In the genomic region with DNA sequence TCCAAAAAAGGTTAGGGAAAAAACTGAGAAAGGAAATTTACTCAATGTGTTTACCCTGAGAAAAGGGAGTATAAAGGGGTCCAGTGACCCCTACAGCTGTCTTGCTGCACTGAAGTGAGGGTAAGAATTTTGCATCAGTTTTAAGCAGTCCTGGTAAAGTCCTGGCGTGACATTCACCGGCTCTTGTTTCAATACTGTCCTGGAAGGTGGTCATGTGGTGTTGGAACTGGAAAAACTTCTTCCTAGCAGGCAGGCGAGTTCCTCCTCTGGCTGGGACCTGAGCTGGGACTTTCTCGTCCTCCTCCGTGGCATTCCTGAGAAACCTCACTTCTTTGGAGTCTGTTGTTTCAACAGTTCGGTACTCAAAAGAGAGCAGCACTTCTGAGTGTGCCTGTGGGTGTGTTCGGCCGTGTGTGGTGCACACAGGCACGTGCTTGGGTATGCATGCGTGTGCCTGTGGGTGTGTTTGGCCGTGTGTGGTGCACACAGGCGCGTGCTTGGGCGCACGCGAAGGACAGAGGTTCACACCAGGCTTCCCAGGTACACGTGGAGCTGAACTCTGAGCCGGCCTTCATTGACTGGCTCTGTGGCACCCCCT, we compare ENCODE assay signal across 23 mouse cellular contexts. TPM values are rescaled to one million over a fixed set of nuclear protein-coding genes. Genes with fewer than 3 reads are reported as not detected.
DNase-seq lines count a peak whose midpoint lies in the region; ATAC-seq and TF ChIP-seq lines count a peak whose summit lies in the region.
"Had no signal": no experiment of that assay in that cellular context is flagged by ENCODE, and none has a peak within 500 bp of the region (broad histone marks: within the 10 kb centered on the region; RNA-seq: fewer than 3 reads in every experiment).

No protein-coding gene starts in this region.

- no peak overlapping the region for H3K9ac ChIP-seq in hindbrain, embryonic 13.5 days
- H3K9ac ChIP-seq in kidney, postnatal 0 days (ENCODE audit: low read depth, low read length): no peak overlapping the region
- H3K9ac ChIP-seq in CH12.LX (ENCODE audit: insufficient read depth, low read depth): no peak overlapping the region
- H3K9ac ChIP-seq in midbrain, embryonic 13.5 days (replicated peaks): no peak overlapping the region
- H3K9ac ChIP-seq: forebrain, embryonic 15.5 days; heart, embryonic 13.5 days; liver, embryonic 13.5 days had no signal

- peaks cover 3% of the 10 kb centered on the region; the same call in 1 of the 2 replicates for H3K27me3 ChIP-seq in hindbrain, embryonic 10.5 days (ENCODE audit: insufficient read depth, poor library complexity, severe bottlenecking)
- H3K27me3 ChIP-seq in hindbrain, embryonic 13.5 days: no peaks in the 10 kb centered on the region
- H3K27me3 ChIP-seq in kidney, postnatal 0 days (ENCODE audit: insufficient read depth, low read length): no peaks in the 10 kb centered on the region
- peaks cover 12% of the 10 kb centered on the region for H3K27me3 ChIP-seq in CH12.LX (replicated peaks)
- 0 out of 2 replicates have a peak, but pooled peaks cover 6% of the 10 kb centered on the region for H3K27me3 ChIP-seq in embryonic facial prominence, embryonic 10.5 days (replicated peaks; ENCODE audit: low read depth, poor library complexity, severe bottlenecking)
- no peaks in the 10 kb centered on the region for H3K27me3 ChIP-seq in midbrain, embryonic 13.5 days
- H3K27me3 ChIP-seq: forebrain, embryonic 15.5 days; heart, embryonic 13.5 days had no signal

- DNase-seq in hindbrain, embryonic 10.5 days (ENCODE audit: low spot score): no peak
- peak; percentile 62 for DNase-seq in kidney, postnatal 0 days (ENCODE audit: low spot score)
- DNase-seq in kidney, postnatal 36 days: no peak
- DNase-seq in CH12.LX (ENCODE audit: extremely low read depth): no peak
- DNase-seq in embryonic facial prominence, embryonic 10.5 days (ENCODE audit: low spot score): no peak
- no peak for DNase-seq in spleen, adult 12 weeks (ENCODE audit: low spot score)
- DNase-seq: B cell, adult 2 months; cerebellum, adult 9-10 months; heart, postnatal 4 days; layer of hippocampus, adult 9-11 months; liver, embryonic 13.5 days; lung, postnatal 36 days; thymus, postnatal 36 days had no signal

- 0 out of 2 replicates have a peak overlapping the region, but pooled peaks have one; percentile 8 for H3K27ac ChIP-seq in hindbrain, embryonic 10.5 days
- no peak overlapping the region for H3K27ac ChIP-seq in hindbrain, embryonic 13.5 days
- peak overlapping the region; percentile 42; the same call in 1 of the 2 replicates for H3K27ac ChIP-seq in kidney, postnatal 0 days
- H3K27ac ChIP-seq in CH12.LX (ENCODE audit: insufficient read depth, low read depth): no peak overlapping the region
- H3K27ac ChIP-seq in embryonic facial prominence, embryonic 10.5 days (replicated peaks): peak overlapping the region; percentile 41; the same call in 1 of the 2 replicates
- H3K27ac ChIP-seq in midbrain, embryonic 13.5 days: no peak overlapping the region
- H3K27ac ChIP-seq: forebrain, embryonic 15.5 days; heart, embryonic 13.5 days; liver, embryonic 13.5 days had no signal

- 73% methylated on average over 18 of the region's 18 CpGs for WGBS in hindbrain, embryonic 10.5 days
- WGBS in hindbrain, embryonic 13.5 days: 73% methylated on average over 18 of the region's 18 CpGs
- WGBS in kidney, postnatal 0 days: 35% methylated on average over 18 of the region's 18 CpGs
- 72% methylated on average over 18 of the region's 18 CpGs for WGBS in embryonic facial prominence, embryonic 10.5 days
- whole genome bisulfite sequencing in midbrain, embryonic 13.5 days: 74% methylated on average over 18 of the region's 18 CpGs

- TF ChIP-seq POLR2A in CH12.LX (IDR thresholded peaks at IDR 0.05; ENCODE audit: low read depth, low read length): no peak

- no peaks in the 10 kb centered on the region for H3K79me2 ChIP-seq in CH12.LX (replicated peaks; ENCODE audit: control insufficient read depth, extremely low read depth, insufficient read depth, poor library complexity, severe bottlenecking)

- H3K36me3 ChIP-seq in hindbrain, embryonic 10.5 days: peaks cover 21% of the 10 kb centered on the region
- peaks cover 18% of the 10 kb centered on the region for H3K36me3 ChIP-seq in hindbrain, embryonic 13.5 days
- no peaks in the 10 kb centered on the region for H3K36me3 ChIP-seq in kidney, postnatal 0 days (ENCODE audit: insufficient read depth, low read length)
- peaks cover 12 to 30% of the 10 kb centered on the region in 2 experiments for H3K36me3 ChIP-seq in CH12.LX (replicated peaks in 1 of 2; ENCODE audit: control insufficient read depth in 1 of 2, insufficient read depth in 1 of 2, low read length in 1 of 2)
- peaks cover 24% of the 10 kb centered on the region for H3K36me3 ChIP-seq in embryonic facial prominence, embryonic 10.5 days (replicated peaks)
- H3K36me3 ChIP-seq in midbrain, embryonic 13.5 days: peaks cover 15% of the 10 kb centered on the region

- H3K4me1 ChIP-seq in hindbrain, embryonic 10.5 days (replicated peaks): no peaks in the 10 kb centered on the region
- 0 out of 2 replicates have a peak, but pooled peaks cover 3% of the 10 kb centered on the region for H3K4me1 ChIP-seq in hindbrain, embryonic 13.5 days (replicated peaks)
- H3K4me1 ChIP-seq in kidney, postnatal 0 days (replicated peaks; ENCODE audit: insufficient read depth, low read length): 0 out of 2 replicates have a peak, but pooled peaks cover 4% of the 10 kb centered on the region
- H3K4me1 ChIP-seq in CH12.LX (ENCODE audit: control insufficient read depth in 1 of 2, insufficient read depth in 2 of 2): peaks cover 0 to 9% of the 10 kb centered on the region in 2 experiments; a peak in 2 of 4 replicates
- 0 out of 2 replicates have a peak, but pooled peaks cover 8% of the 10 kb centered on the region for H3K4me1 ChIP-seq in embryonic facial prominence, embryonic 10.5 days
- no peaks in the 10 kb centered on the region for H3K4me1 ChIP-seq in midbrain, embryonic 13.5 days (replicated peaks)
- H3K4me1 ChIP-seq: forebrain, embryonic 15.5 days; liver, embryonic 13.5 days had no signal

- no peak for TF ChIP-seq RAD21 in CH12.LX (IDR thresholded peaks at IDR 0.05; ENCODE audit: low read depth, low read length)

- in situ Hi-C loops in CH12.LX (cut with MboI; ENCODE audit: low pct_ligation_motif_present, low pct_unique_long_range_greater_than_20kb, low sequenced_read_pairs): no loop called here

- no peak for ATAC-seq in hindbrain, embryonic 13.5 days (ENCODE audit: low FRiP score)
- ATAC-seq in kidney, postnatal 0 days (replicated peaks; ENCODE audit: low FRiP score, low read depth): peak; percentile 46; the same call in 1 of the 2 replicates
- ATAC-seq in midbrain, embryonic 13.5 days: no peak
- ATAC-seq: forebrain, embryonic 15.5 days had no signal

- no peak overlapping the region for H3K4me2 ChIP-seq in hindbrain, embryonic 13.5 days
- no peak overlapping the region for H3K4me2 ChIP-seq in kidney, postnatal 0 days (ENCODE audit: low read length)
- H3K4me2 ChIP-seq in CH12.LX (ENCODE audit: insufficient read depth, low read depth, poor library complexity, severe bottlenecking): no peak overlapping the region
- no peak overlapping the region for H3K4me2 ChIP-seq in midbrain, embryonic 13.5 days (replicated peaks)
- H3K4me2 ChIP-seq: forebrain, embryonic 15.5 days; heart, embryonic 13.5 days; liver, embryonic 13.5 days had no signal

- H3K9me3 ChIP-seq in hindbrain, embryonic 10.5 days: no peaks in the 10 kb centered on the region
- no peaks in the 10 kb centered on the region for H3K9me3 ChIP-seq in hindbrain, embryonic 13.5 days
- no peaks in the 10 kb centered on the region for H3K9me3 ChIP-seq in kidney, postnatal 0 days (replicated peaks; ENCODE audit: low read length)
- peaks cover 7% of the 10 kb centered on the region for H3K9me3 ChIP-seq in CH12.LX (replicated peaks; ENCODE audit: low read length)
- no peaks in the 10 kb centered on the region; the same call in 1 of the 2 replicates for H3K9me3 ChIP-seq in embryonic facial prominence, embryonic 10.5 days
- H3K9me3 ChIP-seq in midbrain, embryonic 13.5 days: 0 out of 2 replicates have a peak, but pooled peaks cover 4% of the 10 kb centered on the region
- H3K9me3 ChIP-seq: forebrain, embryonic 15.5 days; heart, embryonic 13.5 days; liver, embryonic 13.5 days had no signal

- peak; percentile 17; the same call in 1 of the 2 replicates for TF ChIP-seq CTCF in kidney, postnatal 0 days (IDR thresholded peaks at IDR 0.05; ENCODE audit: low read depth)
- no peak for TF ChIP-seq CTCF in CH12.LX (conservative IDR thresholded peaks at IDR 0.05 in 1 of 2, IDR thresholded peaks at IDR 0.05 in 1 of 2; ENCODE audit: low read depth in 2 of 2, low read length in 2 of 2)

- no peak for TF ChIP-seq EP300 in CH12.LX (IDR thresholded peaks at IDR 0.05; ENCODE audit: low read length)

- no peak overlapping the region for H3K4me3 ChIP-seq in hindbrain, embryonic 10.5 days
- no peak overlapping the region for H3K4me3 ChIP-seq in hindbrain, embryonic 13.5 days
- no peak overlapping the region for H3K4me3 ChIP-seq in kidney, postnatal 0 days (replicated peaks; ENCODE audit: low read depth, low read length)
- H3K4me3 ChIP-seq in CH12.LX (replicated peaks in 1 of 3; ENCODE audit: low read depth in 2 of 3, low read length in 2 of 3, poor library complexity in 1 of 3): no peak overlapping the region
- no peak overlapping the region for H3K4me3 ChIP-seq in embryonic facial prominence, embryonic 10.5 days
- no peak overlapping the region for H3K4me3 ChIP-seq in midbrain, embryonic 13.5 days (replicated peaks)
- H3K4me3 ChIP-seq: forebrain, embryonic 15.5 days; heart, embryonic 13.5 days; liver, embryonic 13.5 days had no signal

- dilution Hi-C loops in CH12.LX (cut with MboI; ENCODE audit: extremely low pct_ligation_motif_present, extremely low pct_unique_long_range_greater_than_20kb, low sequenced_read_pairs): no loop called here

RNA-seq across cellular contexts. Expression of a gene that starts 2.9 kb away (rescaled TPM):
- polyA plus RNA-seq in hindbrain, embryonic 10.5 days (2016; fragmentation: Nextera tagmentation; extraction: Ambion mirVana): not detected in 2 replicates
- 2.4 and 4.2 TPM in 2 replicates for polyA plus RNA-seq in hindbrain, embryonic 13.5 days (2015; fragmentation: Nextera tagmentation; extraction: Ambion mirVana)
- polyA plus RNA-seq in kidney, postnatal 0 days (2015; fragmentation: Nextera tagmentation; extraction: Ambion mirVana): 2.9 and 3.0 TPM in 2 replicates
- total RNA-seq in CH12.LX (2012; rRNA removed) (not detected in 2 replicates), CH12.LX (2014; rRNA removed) (not detected in 2 replicates)
- polyA plus RNA-seq in CH12.LX (2012; ENCODE audit: insufficient read length, low read depth): not detected in 2 replicates
- polyA plus RNA-seq in embryonic facial prominence, embryonic 10.5 days (2016; fragmentation: Nextera tagmentation; extraction: Ambion mirVana): not detected in 2 replicates
- 2.8 and 3.0 TPM in 2 replicates for polyA plus RNA-seq in midbrain, embryonic 13.5 days (2015; fragmentation: Nextera tagmentation; extraction: Ambion mirVana)
- total RNA-seq: common myeloid progenitor, adult 5-6 weeks had no signal
- polyA plus RNA-seq: embryonic facial prominence, embryonic 11.5 days; heart, embryonic 13.5 days; intestine, embryonic 14.5 days; liver, embryonic 13.5 days had no signal

RNA-seq across cellular contexts. Expression of a gene that starts 13.3 kb away (rescaled TPM):
- 71.1 and 81.3 TPM in 2 replicates for polyA plus RNA-seq in hindbrain, embryonic 10.5 days (2016; fragmentation: Nextera tagmentation; extraction: Ambion mirVana)
- polyA plus RNA-seq in hindbrain, embryonic 13.5 days (2015; fragmentation: Nextera tagmentation; extraction: Ambion mirVana): 43.8 and 44.8 TPM in 2 replicates
- 44.2 and 47.1 TPM in 2 replicates for polyA plus RNA-seq in kidney, postnatal 0 days (2015; fragmentation: Nextera tagmentation; extraction: Ambion mirVana)
- total RNA-seq in CH12.LX (2012; rRNA removed) (not detected in 2 replicates), CH12.LX (2014; rRNA removed) (not detected in 2 replicates)
- polyA plus RNA-seq in CH12.LX (2012; ENCODE audit: insufficient read length, low read depth): not detected in 2 replicates
- polyA plus RNA-seq in embryonic facial prominence, embryonic 10.5 days (2016; fragmentation: Nextera tagmentation; extraction: Ambion mirVana): 80.7 and 89.6 TPM in 2 replicates
- polyA plus RNA-seq in midbrain, embryonic 13.5 days (2015; fragmentation: Nextera tagmentation; extraction: Ambion mirVana): 49.6 and 53.3 TPM in 2 replicates
- total RNA-seq: common myeloid progenitor, adult 5-6 weeks had no signal

RNA-seq across cellular contexts. Expression of a gene that starts 48.0 kb away (rescaled TPM):
- 290 and 328 TPM in 2 replicates for polyA plus RNA-seq in hindbrain, embryonic 10.5 days (2016; fragmentation: Nextera tagmentation; extraction: Ambion mirVana)
- 149 and 151 TPM in 2 replicates for polyA plus RNA-seq in hindbrain, embryonic 13.5 days (2015; fragmentation: Nextera tagmentation; extraction: Ambion mirVana)
- polyA plus RNA-seq in kidney, postnatal 0 days (2015; fragmentation: Nextera tagmentation; extraction: Ambion mirVana): 127 and 140 TPM in 2 replicates
- total RNA-seq in CH12.LX (2012; rRNA removed): 216 and 259 TPM in 2 replicates
- total RNA-seq in CH12.LX (2014; rRNA removed): 117 and 135 TPM in 2 replicates
- polyA plus RNA-seq in CH12.LX (2012; ENCODE audit: insufficient read length, low read depth): 403 and 410 TPM in 2 replicates
- polyA plus RNA-seq in embryonic facial prominence, embryonic 10.5 days (2016; fragmentation: Nextera tagmentation; extraction: Ambion mirVana): 347 and 348 TPM in 2 replicates
- 176 TPM in 2 replicates for polyA plus RNA-seq in midbrain, embryonic 13.5 days (2015; fragmentation: Nextera tagmentation; extraction: Ambion mirVana)

RNA-seq across cellular contexts. Expression of a gene that starts 48.2 kb away (rescaled TPM):
- polyA plus RNA-seq in hindbrain, embryonic 10.5 days (2016; fragmentation: Nextera tagmentation; extraction: Ambion mirVana): 1.9 and 2.2 TPM in 2 replicates
- 2.0 TPM in 2 replicates for polyA plus RNA-seq in hindbrain, embryonic 13.5 days (2015; fragmentation: Nextera tagmentation; extraction: Ambion mirVana)
- polyA plus RNA-seq in kidney, postnatal 0 days (2015; fragmentation: Nextera tagmentation; extraction: Ambion mirVana): 1.8 and 2.1 TPM in 2 replicates
- total RNA-seq in CH12.LX (2012; rRNA removed) (0.38 and 0.42 TPM in 2 replicates), CH12.LX (2014; rRNA removed) (0.24 and 0.58 TPM in 2 replicates)
- polyA plus RNA-seq in CH12.LX (2012; ENCODE audit: insufficient read length, low read depth): 0.20 TPM in 1 of 2 replicates, not detected in the other
- polyA plus RNA-seq in embryonic facial prominence, embryonic 10.5 days (2016; fragmentation: Nextera tagmentation; extraction: Ambion mirVana): 1.4 and 1.8 TPM in 2 replicates
- 1.8 and 2.3 TPM in 2 replicates for polyA plus RNA-seq in midbrain, embryonic 13.5 days (2015; fragmentation: Nextera tagmentation; extraction: Ambion mirVana)
- total RNA-seq: common myeloid progenitor, adult 5-6 weeks; gastrocnemius, postnatal 4 days had no signal

RNA-seq across cellular contexts. Expression of a gene that starts 52.2 kb away (rescaled TPM):
- not detected in 2 replicates for polyA plus RNA-seq in hindbrain, embryonic 10.5 days (2016; fragmentation: Nextera tagmentation; extraction: Ambion mirVana)
- polyA plus RNA-seq in hindbrain, embryonic 13.5 days (2015; fragmentation: Nextera tagmentation; extraction: Ambion mirVana): not detected in 2 replicates
- polyA plus RNA-seq in kidney, postnatal 0 days (2015; fragmentation: Nextera tagmentation; extraction: Ambion mirVana): 0.11 TPM in 1 of 2 replicates, not detected in the other
- total RNA-seq in CH12.LX (2012; rRNA removed): not detected in 2 replicates
- not detected in 2 replicates for total RNA-seq in CH12.LX (2014; rRNA removed)
- polyA plus RNA-seq in CH12.LX (2012; ENCODE audit: insufficient read length, low read depth): not detected in 2 replicates
- not detected in 2 replicates for polyA plus RNA-seq in embryonic facial prominence, embryonic 10.5 days (2016; fragmentation: Nextera tagmentation; extraction: Ambion mirVana)
- polyA plus RNA-seq in midbrain, embryonic 13.5 days (2015; fragmentation: Nextera tagmentation; extraction: Ambion mirVana): not detected in 2 replicates
- total RNA-seq: adrenal gland, adult 18-20 months; common myeloid progenitor, adult 5-6 weeks; gastrocnemius, postnatal 4 days; heart, postnatal 4 days had no signal
- polyA plus RNA-seq: embryonic facial prominence, embryonic 11.5 days; forebrain, embryonic 15.5 days; heart, embryonic 13.5 days; intestine, embryonic 14.5 days; limb, embryonic 11.5 days had no signal

Comparison
In these comparisons a context has a peak if more than half of its experiments do, and no peak if none do; other contexts are left out.
1. H3K27ac ChIP-seq: peak in hindbrain, embryonic 10.5 days (single experiment), kidney, postnatal 0 days (single experiment) and embryonic facial prominence, embryonic 10.5 days (single experiment); none in hindbrain, embryonic 13.5 days (single experiment), CH12.LX (single experiment) and midbrain, embryonic 13.5 days (single experiment).
2. RNA of a gene that starts 13.3 kb away (polyA plus RNA-seq): 80.7 to 89.6 TPM in embryonic facial prominence, embryonic 10.5 days, 71.1 to 81.3 TPM in hindbrain, embryonic 10.5 days, 49.6 to 53.3 TPM in midbrain, embryonic 13.5 days, 44.2 to 47.1 TPM in kidney, postnatal 0 days and 43.8 to 44.8 TPM in hindbrain, embryonic 13.5 days; not detected in CH12.LX; every median in the first group is over 10 times any median in the second.